Comparison of ENCODE assay signal across 17 mouse cellular contexts in the genomic region with DNA sequence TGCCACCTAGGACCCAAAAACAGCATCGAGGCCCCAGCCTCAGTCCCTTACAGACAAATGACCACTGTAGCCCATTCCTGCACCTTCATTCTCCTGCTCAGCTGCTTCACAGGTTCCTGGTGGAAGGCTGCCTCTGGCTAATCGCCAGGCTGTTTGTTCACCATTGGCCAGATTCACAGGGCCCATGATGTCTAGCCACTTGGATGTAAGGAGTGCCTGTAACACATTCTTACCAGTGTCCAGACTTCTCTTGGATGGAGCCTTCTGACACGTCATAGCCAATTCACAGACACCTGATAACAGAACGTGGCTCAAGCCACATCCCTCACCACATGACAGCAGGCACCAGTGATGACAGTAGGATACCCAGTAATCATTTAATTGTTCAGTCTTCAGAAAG. TPM values are rescaled to one million over a fixed set of nuclear protein-coding genes. Genes with fewer than 3 reads are reported as not detected.
DNase-seq lines count a peak whose midpoint lies in the region; ATAC-seq lines count a peak whose summit lies in the region.
"Had no signal": no experiment of that assay in that cellular context is flagged by ENCODE, and none has a peak within 500 bp of the region (broad histone marks: within the 10 kb centered on the region; RNA-seq: fewer than 3 reads in every experiment).

No protein-coding gene starts in this region.

- ATAC-seq in megakaryocyte progenitor cell, adult 5-6 weeks (replicated peaks; ENCODE audit: poor library complexity), result no peak
- ATAC-seq: forebrain, embryonic 13.5 days; midbrain, embryonic 13.5 days had no signal

- DNase-seq in cerebellum, adult 8-10 months, result peak; percentile 21
- DNase-seq in cerebellum, adult 9-10 months, result no peak
- DNase-seq in brain, adult 2 months (ENCODE audit: low read depth, low spot score), result peak; percentile 31
- DNase-seq in cerebellum, postnatal 36 days, result peak; percentile 26 to 38
- peak; percentile 11 to 41 for DNase-seq in heart, postnatal 10 days
- no peak for DNase-seq in layer of hippocampus, postnatal 10 days (ENCODE audit: low spot score in 2 of 2)
- DNase-seq: adrenal gland, postnatal 25 days; gastrocnemius, postnatal 25 days; kidney, adult 18-20 months; kidney, postnatal 10 days; left cerebral cortex, postnatal 4 days; liver; lung, postnatal 10 days; thymus, postnatal 14 days had no signal

- intact Hi-C loops in heart, postnatal 10 days (cut with DNase I), result no loop called here

RNA-seq across cellular contexts. Expression of gene Dynlrb1, which starts 9.9 kb away (rescaled TPM):
- 100 to 1,000 TPM; 201 to 224 TPM for total RNA-seq in heart, postnatal 10 days (2021)
- 100 to 1,000 TPM; 360 to 414 TPM for total RNA-seq in layer of hippocampus, postnatal 10 days (2021)
- total RNA-seq in megakaryocyte progenitor cell, adult 5-6 weeks (2015), result 378 and 407 TPM in 2 replicates
- 230 and 257 TPM in 2 replicates for total RNA-seq in megakaryocyte progenitor cell, adult 5-6 weeks (2017)

RNA-seq across cellular contexts. Expression of gene Map1lc3a, which starts 29.9 kb away (rescaled TPM):
- 100 to 1,000 TPM; 594 to 650 TPM for total RNA-seq in heart, postnatal 10 days (2021)
- total RNA-seq in layer of hippocampus, postnatal 10 days (2021), result 100 to 1,000 TPM; 416 to 434 TPM
- 3.4 and 4.0 TPM in 2 replicates for total RNA-seq in megakaryocyte progenitor cell, adult 5-6 weeks (2015)
- total RNA-seq in megakaryocyte progenitor cell, adult 5-6 weeks (2017), result 0.71 and 1.8 TPM in 2 replicates

Comparison
In these comparisons a context has a peak if more than half of its experiments do, and no peak if none do; other contexts are left out.
1. DNase-seq: peak in cerebellum, adult 8-10 months (single experiment), brain, adult 2 months (single experiment), cerebellum, postnatal 36 days (2 of 2) and heart, postnatal 10 days (2 of 2); none in cerebellum, adult 9-10 months (single experiment) and layer of hippocampus, postnatal 10 days (0 of 2).
2. RNA of gene Map1lc3a, which starts 29.9 kb away (total RNA-seq): 594 to 650 TPM in heart, postnatal 10 days and 416 to 434 TPM in layer of hippocampus, postnatal 10 days; 0.71 to 4.0 TPM in megakaryocyte progenitor cell, adult 5-6 weeks; every median in the first group is over 10 times any median in the second.